Mouse (Mus musculus): ENCODE data around the gene AI413582.

DNA sequence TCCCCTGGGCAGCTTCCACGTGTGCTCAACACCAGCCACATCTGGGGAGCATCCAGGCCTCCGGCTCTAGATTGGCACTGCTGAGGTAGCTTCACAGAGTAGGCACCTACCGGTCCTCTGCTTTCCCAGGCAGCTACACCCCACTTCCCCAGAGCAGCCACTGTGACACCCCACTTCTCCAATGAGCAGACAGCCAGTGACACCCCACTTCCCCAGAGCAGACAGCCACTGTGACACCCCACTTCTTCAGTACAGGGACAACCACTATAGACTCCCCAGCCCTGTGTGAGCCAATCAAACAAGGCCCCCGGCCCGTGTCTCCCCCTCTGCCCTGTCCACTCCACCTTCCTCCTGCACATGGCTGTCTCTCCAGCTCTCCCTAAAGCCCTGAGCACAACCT is 46.4 kb upstream of the AI413582 start:
- TF ChIP-seq REST (IDR thresholded peaks at IDR 0.05; ENCODE audit: insufficient read depth, insufficient read length) (no peak), POLR2A (IDR thresholded peaks at IDR 0.05; ENCODE audit: insufficient read length, low read depth) (no peak), E2F4 (IDR thresholded peaks at IDR 0.05; ENCODE audit: insufficient read depth) (no peak), MAX (IDR thresholded peaks at IDR 0.05; ENCODE audit: low read depth) (no peak), TCF12 (IDR thresholded peaks at IDR 0.05; ENCODE audit: insufficient read depth, poor library complexity, severe bottlenecking) (no peak), POLR2AphosphoS2 (IDR thresholded peaks at IDR 0.05; ENCODE audit: insufficient read length, low read depth) (no peak), SRF (IDR thresholded peaks at IDR 0.05; ENCODE audit: control insufficient read depth, insufficient read length, low read depth) (no peak)
